Mouse (Mus musculus) intestine, embryonic 15.5 days (tissue): ENCODE results near the gene Gm16253. TPM values are rescaled to one million over a fixed set of nuclear protein-coding genes. Genes with fewer than 3 reads are reported as not detected.

Experiments
- ATAC-seq: fragments of 200-750 bp; cut with Nextera tagmentation; 2 replicates; pipeline ENCODE4 v1.8.0; 2017; ENCODE audit warnings: moderate TSS enrichment, moderate library complexity
- H3K27ac ChIP-seq: fragments of 300-500 bp; sonication (generic); 2 replicates; pipeline ENCODE4 v1.5.1; 2015; ENCODE audit warnings: mild to moderate bottlenecking, inconsistent platforms
- H3K27me3 ChIP-seq: fragments of 300-500 bp; sonication (generic); replicated peaks from 2 replicates; pipeline ENCODE4 v1.6.1; 2015; ENCODE audit warnings: inconsistent platforms
- H3K36me3 ChIP-seq: fragments of 300-500 bp; sonication (generic); 2 replicates; pipeline ENCODE4 v1.6.1; 2015; ENCODE audit warnings: inconsistent platforms
- H3K4me1 ChIP-seq: fragments of 300-500 bp; sonication (generic); replicated peaks from 2 replicates; pipeline ENCODE4 v1.6.1; 2015; ENCODE audit warnings: inconsistent platforms
- H3K4me2 ChIP-seq: fragments of 300-500 bp; sonication (generic); replicated peaks from 2 replicates; pipeline ENCODE4 v1.6.1; 2015; ENCODE audit warnings: mild to moderate bottlenecking, inconsistent platforms
- H3K4me3 ChIP-seq: fragments of 300-500 bp; sonication (generic); replicated peaks from 2 replicates; pipeline ENCODE4 v1.5.1; 2015; ENCODE audit warnings: inconsistent platforms
- H3K9ac ChIP-seq: fragments of 300-500 bp; sonication (generic); 2 replicates; pipeline ENCODE4 v1.6.1; 2015; ENCODE audit warnings: inconsistent platforms
- H3K9me3 ChIP-seq: fragments of 300-500 bp; sonication (generic); 2 replicates; pipeline ENCODE4 v1.6.1; 2016; ENCODE audit warnings: inconsistent platforms
- WGBS: fragments of 180-500 bp; shearing (Covaris S2); methylation state at CpG from one replicate; pipeline ENCODE4 v1.1.7; 2015; 5-methylcytosine and 5-hydroxymethylcytosine counted together
- polyA plus RNA-seq: library from polyadenylated mRNA; unstranded; fragments of >200 nt; fragmentation: Nextera tagmentation; extraction: Ambion mirVana; gene quantifications from 2 replicates; pipeline ENCODE4 v1.2.1, GENCODE M21; 2015

The Gm16253 gene
- polyA plus RNA-seq, 1 experiment from 2014 or later, result 0.67 TPM

- H3K9me3 ChIP-seq, result no peaks in the 10 kb centered on the region
- H3K4me2 ChIP-seq, result no peak overlapping the region
- H3K27ac ChIP-seq, result no peak overlapping the region
- H3K9ac ChIP-seq, result no peak overlapping the region
- no peaks in the 10 kb centered on the region for H3K27me3 ChIP-seq
- WGBS, result 93% methylated on average over 3 of the region's 3 CpGs
- no peak overlapping the region for H3K4me3 ChIP-seq
- H3K36me3 ChIP-seq, result peaks cover 17% of the 10 kb centered on the region
- ATAC-seq, result no peak
- H3K4me1 ChIP-seq, result no peaks in the 10 kb centered on the region
Observed at GRCm38 (mm10) chr3:96617941-96618340, 41.2 kb downstream of the Gm16253 start.

- no peak for ATAC-seq
- Histone ChIP-seq H3K9me3 (no peaks in the 10 kb centered on the region), H3K27ac (no peak overlapping the region), H3K4me1 (no peaks in the 10 kb centered on the region), H3K4me3 (no peak overlapping the region), H3K9ac (no peak overlapping the region), H3K27me3 (no peaks in the 10 kb centered on the region), H3K4me2 (no peak overlapping the region), H3K36me3 (peaks cover 17% of the 10 kb centered on the region; the same call in 1 of the 2 replicates)
- whole genome bisulfite sequencing, result 92% methylated on average over 4 of the region's 4 CpGs
Observed at GRCm38 (mm10) chr3:96623201-96623600, 46.4 kb downstream of the Gm16253 start.

GRCm38 (mm10) chr3:96629729-96630600, 53.2 kb downstream of the Gm16253 start, which contains the start of gene Rbm8a:
TSS of gene Rbm8a (plus strand) at chr3:96629933.
- peaks cover 10% of the 10 kb centered on the region for H3K4me1 ChIP-seq
- 1% methylated on average over 48 of the region's 48 CpGs for WGBS
- H3K36me3 ChIP-seq, result peaks cover 13% of the 10 kb centered on the region; the same call in 1 of the 2 replicates
- peak within 1 kb of the TSS; percentile 67 for H3K4me2 ChIP-seq
- peak within 1 kb of the TSS; percentile 83 for H3K27ac ChIP-seq
- peak within 1 kb of the TSS; percentile 68 for H3K4me3 ChIP-seq
- ATAC-seq, result peak; percentile 96
- H3K9me3 ChIP-seq, result no peaks in the 10 kb centered on the region
- H3K9ac ChIP-seq, result peak within 1 kb of the TSS; percentile 73
- H3K27me3 ChIP-seq, result no peaks in the 10 kb centered on the region

Other genes with a start within 250 kb of the Gm16253 start
- 0.14 and 0.20 TPM in 2 replicates for gene BC107364, start 124.7 kb upstream of the Gm16253 start, polyA plus RNA-seq
- gene Hfe2, start 51.8 kb upstream of the Gm16253 start, polyA plus RNA-seq, result 0.29 and 0.37 TPM in 2 replicates
- 136 and 146 TPM in 2 replicates for gene Txnip, start 19.0 kb upstream of the Gm16253 start, polyA plus RNA-seq
- 26.5 and 31.3 TPM in 2 replicates for gene Polr3gl, start 17.2 kb downstream of the Gm16253 start, polyA plus RNA-seq
- gene Ankrd34a, start 19.7 kb downstream of the Gm16253 start, polyA plus RNA-seq, result 1.9 and 2.3 TPM in 2 replicates
- 4.8 and 5.7 TPM in 2 replicates for gene Lix1l, start 24.2 kb downstream of the Gm16253 start, polyA plus RNA-seq
- gene Rbm8a, start 52.9 kb downstream of the Gm16253 start, polyA plus RNA-seq, result 113 and 118 TPM in 2 replicates
- gene Pex11b, start 58.4 kb downstream of the Gm16253 start, polyA plus RNA-seq, result 42.2 TPM in 2 replicates
- gene Gm42957, start 58.5 kb downstream of the Gm16253 start, polyA plus RNA-seq, result 0.08 TPM in 1 of 2 replicates, not detected in the other
- gene Itga10, start 68.6 kb downstream of the Gm16253 start, polyA plus RNA-seq, result 0.43 and 0.49 TPM in 2 replicates
- 0.48 and 0.49 TPM in 2 replicates for gene Ankrd35, start 93.1 kb downstream of the Gm16253 start, polyA plus RNA-seq
- 37.1 and 37.2 TPM in 2 replicates for gene Pias3, start 119.4 kb downstream of the Gm16253 start, polyA plus RNA-seq
- gene Nudt17, start 131.6 kb downstream of the Gm16253 start, polyA plus RNA-seq, result 5.7 and 5.9 TPM in 2 replicates
- 36.5 and 39.3 TPM in 2 replicates for gene Polr3c, start 150.6 kb downstream of the Gm16253 start, polyA plus RNA-seq
- 41.6 and 46.1 TPM in 2 replicates for gene Rnf115, start 150.7 kb downstream of the Gm16253 start, polyA plus RNA-seq